ENCODE assay signal across 8 mouse cellular contexts in the genomic region with DNA sequence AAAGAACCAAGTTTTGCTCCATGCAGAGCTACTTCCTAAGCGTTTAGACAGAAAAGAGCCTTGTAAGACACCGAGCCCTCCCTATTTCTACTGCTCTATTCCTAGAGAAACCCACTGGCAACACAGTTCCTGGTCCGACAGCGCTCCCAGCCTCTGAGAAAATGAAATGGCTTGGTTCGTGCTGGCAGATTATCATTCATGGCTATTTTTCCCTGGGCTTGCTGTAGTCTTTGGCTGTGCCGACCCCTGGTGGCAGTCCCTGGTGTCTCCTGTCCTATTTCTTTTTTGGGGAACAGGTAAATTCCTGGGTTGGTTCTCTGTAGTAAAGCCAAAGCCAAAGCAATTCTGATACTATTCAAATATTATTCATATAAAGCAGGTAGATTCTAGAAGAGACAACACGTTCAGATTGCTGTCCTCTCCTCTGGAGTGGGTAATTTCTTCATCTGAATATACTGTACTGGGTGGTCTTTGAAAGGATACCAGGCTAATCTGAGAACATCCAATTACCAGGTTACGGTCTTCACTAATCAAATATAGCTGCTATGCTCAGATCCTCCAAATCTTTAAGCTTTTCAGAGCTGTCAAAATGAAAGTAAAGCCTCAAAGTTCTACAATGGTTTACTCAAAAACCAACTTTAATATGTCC.
DNase-seq lines count a peak whose midpoint lies in the region; ATAC-seq and TF ChIP-seq lines count a peak whose summit lies in the region.

No protein-coding gene starts in this region.

- H3K27ac ChIP-seq in forebrain, embryonic 16.5 days (ENCODE audit: low read length): no peak overlapping the region
- no peak overlapping the region for H3K27ac ChIP-seq in liver, embryonic 16.5 days (ENCODE audit: low read length)
- H3K27ac ChIP-seq in thymus, adult 2 months (ENCODE audit: control insufficient read depth, insufficient read depth, low read length): no peak overlapping the region

- no peak for DNase-seq in G1E (ENCODE audit: low spot score)
- DNase-seq in cerebellum, adult 11 months: peak; percentile 34
- peak; percentile 58 for DNase-seq in heart, postnatal 25 days (ENCODE audit: low spot score)
- DNase-seq in large intestine, adult 2 months (ENCODE audit: low read depth, low spot score): peak; percentile 53
- DNase-seq in thymus, adult 2 months: peak; percentile 68

- H3K9me3 ChIP-seq in G1E (replicated peaks): peaks cover 11% of the 10 kb centered on the region
- peaks cover 4% of the 10 kb centered on the region; the same call in 1 of the 2 replicates for H3K9me3 ChIP-seq in forebrain, embryonic 16.5 days (ENCODE audit: control insufficient read depth, low read length)
- H3K9me3 ChIP-seq in liver, embryonic 16.5 days (replicated peaks; ENCODE audit: control insufficient read depth, low read length): no peaks in the 10 kb centered on the region

- no peak for TF ChIP-seq POLR2A in thymus, adult 2 months (IDR thresholded peaks at IDR 0.05; ENCODE audit: control insufficient read depth, extremely low read depth, insufficient read depth, low read length, poor library complexity)

- ATAC-seq in G1E (ENCODE audit: extremely low read depth, insufficient number of reproducible peaks, low FRiP score, poor library complexity, severe bottlenecking): peak; percentile 66
- ATAC-seq in forebrain, embryonic 16.5 days: peak; percentile 86
- peak; percentile 69 for ATAC-seq in liver, embryonic 16.5 days (ENCODE audit: low read depth)
- ATAC-seq in neutrophil, adult 5-6 weeks (ENCODE audit: extremely low read depth, insufficient number of reproducible peaks, low FRiP score, poor library complexity, severe bottlenecking): peak; percentile 53; the same call in 1 of the 2 replicates

- WGBS in forebrain, embryonic 16.5 days: 43% methylated on average over 8 of the region's 8 CpGs
- 25% methylated on average over 8 of the region's 8 CpGs for WGBS in large intestine, adult 2 months
- WGBS in liver, embryonic 16.5 days (ENCODE audit: insufficient replicate concordance): 43% methylated on average over 8 of the region's 8 CpGs
- 25% methylated on average over 8 of the region's 8 CpGs for WGBS in thymus, adult 2 months

- no peaks in the 10 kb centered on the region for H3K36me3 ChIP-seq in G1E (replicated peaks)
- H3K36me3 ChIP-seq in forebrain, embryonic 16.5 days (ENCODE audit: control insufficient read depth, insufficient read depth): 0 out of 2 replicates have a peak, but pooled peaks cover 3% of the 10 kb centered on the region
- no peaks in the 10 kb centered on the region for H3K36me3 ChIP-seq in liver, embryonic 16.5 days (ENCODE audit: control insufficient read depth, insufficient read depth)
- H3K36me3 ChIP-seq in thymus, adult 2 months (ENCODE audit: control insufficient read depth, insufficient read depth, low read length): no peaks in the 10 kb centered on the region

- no peak overlapping the region for H3K4me2 ChIP-seq in forebrain, embryonic 16.5 days (ENCODE audit: low read length)
- H3K4me2 ChIP-seq in liver, embryonic 16.5 days (ENCODE audit: low read depth, low read length): no peak overlapping the region

- peak; percentile 54; the same call in 1 of the 2 replicates for TF ChIP-seq CTCF in G1E (IDR thresholded peaks at IDR 0.05; ENCODE audit: low read depth, low read length)
- no peak for TF ChIP-seq CTCF in thymus, adult 2 months (IDR thresholded peaks at IDR 0.05; ENCODE audit: borderline replicate concordance, control insufficient read depth, extremely low read depth, insufficient read depth, low read length, poor library complexity)

- no peak overlapping the region for H3K4me3 ChIP-seq in G1E (ENCODE audit: low read depth, low read length)
- no peak overlapping the region for H3K4me3 ChIP-seq in forebrain, embryonic 16.5 days (replicated peaks; ENCODE audit: low read length)
- H3K4me3 ChIP-seq in liver, embryonic 16.5 days (ENCODE audit: low read depth, low read length): no peak overlapping the region
- H3K4me3 ChIP-seq in thymus, adult 2 months (ENCODE audit: control insufficient read depth, insufficient read depth, low read length): no peak overlapping the region

- H3K27me3 ChIP-seq in G1E (ENCODE audit: insufficient read depth, low read length): peaks cover 44% of the 10 kb centered on the region
- H3K27me3 ChIP-seq in forebrain, embryonic 16.5 days (replicated peaks; ENCODE audit: control insufficient read depth, insufficient read depth, low read length): no peaks in the 10 kb centered on the region
- no peaks in the 10 kb centered on the region for H3K27me3 ChIP-seq in liver, embryonic 16.5 days (ENCODE audit: control insufficient read depth, insufficient read depth, low read depth, low read length)
- no peaks in the 10 kb centered on the region for H3K27me3 ChIP-seq in thymus, adult 2 months (ENCODE audit: control insufficient read depth, insufficient read depth, low read length)

- H3K9ac ChIP-seq in forebrain, embryonic 16.5 days (replicated peaks; ENCODE audit: low read depth, low read length): no peak overlapping the region
- no peak overlapping the region for H3K9ac ChIP-seq in liver, embryonic 16.5 days (ENCODE audit: low read depth, low read length)

- peaks cover 18% of the 10 kb centered on the region; the same call in 1 of the 2 replicates for H3K4me1 ChIP-seq in G1E (ENCODE audit: insufficient read depth, low read depth, low read length)
- no peaks in the 10 kb centered on the region for H3K4me1 ChIP-seq in forebrain, embryonic 16.5 days (replicated peaks; ENCODE audit: control insufficient read depth, insufficient read depth, low read length)
- peaks cover 3% of the 10 kb centered on the region for H3K4me1 ChIP-seq in liver, embryonic 16.5 days (ENCODE audit: control insufficient read depth, low read depth, low read length)
- H3K4me1 ChIP-seq in thymus, adult 2 months (replicated peaks; ENCODE audit: control insufficient read depth, insufficient read depth, low read length): no peaks in the 10 kb centered on the region

- intact Hi-C loops in heart, postnatal 25 days (cut with DNase I): loop anchor here (1.0 to 10.0 kb wide), 3 partner anchors 129 to 419 kb away; no protein-coding TSS in a partner anchor
